Mouse (Mus musculus) left cerebral cortex, postnatal 14 days (tissue): Measurements from ENCODE around the gene Krt39. TPM values are rescaled to one million over a fixed set of nuclear protein-coding genes. Genes with fewer than 3 reads are reported as not detected.
A peak's percentile ranks its signal among the peaks of the same experiment; 100 is the strongest.

Experiments
- DNase-seq, 2 experiments: peaks; one replicate each; pipeline ENCODE4 v3.0.0; 2021 to 2022; ENCODE audit warnings: low spot score in 2 of 2, mixed read lengths in 1 of 2
- intact Hi-C: fragments of 180-260 bp; cut with DNase I; formaldehyde crosslinking; loops from one replicate; pipeline ENCODE4 v1.15.1; 2025
- long read RNA-seq, 2 experiments: library from polyadenylated mRNA; stranded (forward); transcript quantifications; one replicate each; pipeline ENCODE4 v2.0.0; 2021
- total RNA-seq, 2 experiments: library from RNA; stranded (reverse); gene quantifications; 2 replicates each; pipeline ENCODE4 v1.2.3; 2021

Krt39 gene
- total RNA-seq = not detected
- long read RNA-seq, experiment 1 = 0 reads
- long read RNA-seq, experiment 2 = 0 reads

DNA sequence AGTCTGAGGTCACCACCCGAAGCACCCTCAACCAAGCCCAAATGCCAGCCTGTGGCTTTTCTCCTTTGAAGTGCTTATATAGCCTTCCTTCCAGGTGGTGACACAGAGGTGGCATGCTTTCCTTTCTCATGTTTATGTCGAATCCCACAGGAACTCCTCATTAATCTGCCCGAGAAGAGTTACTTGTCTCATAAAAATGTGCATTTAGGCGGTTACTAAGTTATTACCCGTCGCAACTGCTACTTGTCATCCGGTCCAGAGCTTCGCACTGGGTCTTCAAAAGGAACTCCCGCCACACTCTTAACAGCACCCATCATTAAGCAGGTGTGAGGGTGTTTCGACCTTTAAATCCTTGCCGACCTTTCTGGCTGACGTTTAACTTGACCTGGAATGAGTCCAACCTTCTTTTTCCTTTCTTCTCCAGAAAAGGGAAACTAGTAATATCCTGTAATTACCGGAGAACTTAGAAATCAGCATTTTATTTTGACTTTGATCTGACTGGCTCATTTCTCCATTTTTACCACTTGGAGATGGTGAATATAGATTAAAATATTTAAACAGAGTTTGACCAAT lies at the start of gene Krt39:
Gene Krt39, minus strand, starts transcription at position 51 of the 573 bp plus-strand sequence.
- intact Hi-C loops = no loop called here
- no peak for DNase-seq

DNA sequence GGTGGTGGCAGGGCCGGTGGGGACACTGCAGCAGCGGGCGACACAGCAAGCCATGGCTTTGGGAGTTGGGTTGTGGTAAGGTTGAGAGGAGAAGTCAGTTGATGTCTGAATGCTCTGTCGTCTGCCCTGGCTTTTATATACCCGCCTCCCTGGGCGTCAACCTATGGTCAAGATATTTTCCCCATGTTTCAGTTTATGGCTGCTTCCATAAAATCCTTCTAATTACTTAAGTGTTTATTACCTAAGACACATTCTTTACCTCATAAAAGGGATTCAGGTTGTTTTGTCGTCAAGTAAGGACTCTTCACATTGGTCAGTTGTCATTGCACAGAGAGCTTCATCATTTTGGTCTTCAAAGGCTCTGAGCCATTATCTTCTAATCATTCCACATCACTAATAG lies 45.4 kb upstream of the Krt39 start, which contains the start of gene Krtap3-1:
Gene Krtap3-1, minus strand, starts transcription at position 101 of the 400 bp plus-strand sequence.
- no peak for DNase-seq
- intact Hi-C loops = no loop called here

DNA sequence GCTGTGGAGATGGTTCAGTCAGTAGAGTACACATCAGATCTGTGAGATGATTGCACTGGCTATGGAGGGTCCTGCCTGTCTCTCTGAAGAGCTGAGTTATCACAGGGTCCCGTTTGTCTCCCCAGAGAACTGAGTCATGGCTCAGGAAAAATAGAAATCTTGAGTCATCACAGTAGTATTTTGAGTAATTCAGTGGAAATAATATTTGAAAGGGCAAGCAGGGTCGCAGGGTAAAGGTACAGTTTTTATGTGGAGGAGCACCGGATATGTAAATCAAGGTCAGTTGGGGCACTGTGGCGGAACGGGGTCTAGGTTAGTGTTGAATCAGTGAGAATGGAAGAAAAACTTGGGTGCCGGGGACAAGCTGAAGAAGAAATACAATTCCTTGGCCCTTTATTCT lies 41.4 kb upstream of the Krt39 start:
- no peak for DNase-seq
- intact Hi-C loops = no loop called here

- intact Hi-C loops = no loop called here
- no peak for DNase-seq
Measured at GRCm38 (mm10) chr11:99559366-99559765, 38.2 kb upstream of the Krt39 start, which contains the start of gene Gm11939. Gm11939 (minus strand) TSS chr11:99559466.

DNA sequence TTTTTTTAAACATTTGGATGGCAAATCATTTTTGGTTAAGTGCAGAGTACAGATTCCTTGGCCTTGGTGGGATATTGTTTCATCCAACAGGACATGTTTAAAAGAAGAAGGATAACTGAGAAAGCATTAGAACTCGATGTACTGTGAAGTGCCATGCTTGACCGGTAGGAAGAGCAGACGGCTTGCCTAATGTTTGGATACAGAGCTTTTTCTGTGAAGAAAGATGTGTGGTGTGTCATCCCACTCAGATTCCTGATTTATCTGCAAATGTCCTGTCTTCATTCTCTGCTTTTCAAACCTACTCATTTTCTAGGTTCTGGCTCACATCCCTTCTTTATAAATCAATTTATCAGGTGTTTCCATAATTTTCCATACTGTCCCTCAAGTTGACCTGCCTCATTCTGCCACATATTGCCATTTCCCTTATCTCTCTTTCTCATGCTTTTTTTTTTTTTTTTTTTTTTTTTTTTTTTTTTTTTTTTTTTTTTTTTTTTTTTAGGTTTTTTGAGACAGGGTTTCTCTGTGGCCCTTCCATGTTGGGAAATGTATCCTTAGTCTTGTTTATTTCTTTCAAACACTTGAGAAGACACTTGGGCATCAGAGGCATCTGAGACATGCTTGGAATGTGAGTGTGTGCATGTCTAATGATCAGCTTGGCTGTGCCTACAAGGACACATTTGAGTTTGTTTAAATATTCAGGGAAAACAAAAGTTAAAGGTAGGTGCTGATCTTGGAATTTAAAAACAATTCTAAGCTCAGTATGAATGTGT lies 37.0 kb upstream of the Krt39 start:
- peak in 1 of 2 experiments; percentile 10 for DNase-seq
- intact Hi-C loops = no loop called here

DNA sequence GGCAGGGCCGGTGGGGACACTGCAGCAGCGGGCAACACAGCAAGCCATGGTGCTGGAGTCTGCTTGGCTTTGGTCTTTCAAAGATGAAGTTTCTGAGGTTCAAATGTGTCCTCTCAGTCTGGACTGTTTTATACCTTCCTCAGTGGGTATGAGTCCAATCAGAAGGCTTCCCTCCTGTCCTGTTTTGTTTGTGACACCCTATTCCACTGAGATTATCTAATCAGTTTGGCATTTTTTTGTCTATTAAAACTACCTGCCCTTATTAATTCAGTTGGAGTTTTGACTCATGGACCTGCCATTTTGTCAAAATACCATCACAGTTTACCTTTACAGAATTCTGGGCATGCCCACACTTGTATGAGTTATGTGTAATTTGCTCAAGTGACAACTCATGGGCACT lies 35.6 kb upstream of the Krt39 start, which contains the start of gene Krtap3-2:
Gene Krtap3-2, minus strand, starts transcription at position 101 of the 400 bp plus-strand sequence.
- intact Hi-C loops = no loop called here
- DNase-seq = no peak

DNA sequence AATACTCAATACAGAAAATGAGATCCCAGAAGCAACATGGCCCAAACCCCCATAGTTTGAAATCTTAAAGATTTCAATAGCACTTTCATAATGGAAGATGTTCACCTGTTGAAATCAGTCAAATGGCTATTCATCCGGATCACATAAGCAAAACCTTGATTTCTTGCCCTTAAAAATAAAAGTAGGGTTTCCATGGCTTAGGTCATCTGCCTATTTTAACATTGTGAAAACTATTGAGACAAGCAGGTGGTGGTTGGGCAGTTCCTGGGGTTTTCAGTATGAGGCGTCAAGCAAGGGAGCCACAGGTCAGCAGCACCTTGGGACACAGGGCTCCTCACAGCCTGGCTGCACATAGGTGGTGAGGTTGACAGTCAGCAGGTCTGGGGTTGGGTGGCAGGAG lies 35.1 kb upstream of the Krt39 start:
- no peak for DNase-seq
- intact Hi-C loops = no loop called here

- no peak for DNase-seq
- intact Hi-C loops = no loop called here
Measured at GRCm38 (mm10) chr11:99550765-99551164, 29.6 kb upstream of the Krt39 start, which contains the start of gene Krtap3-3. Krtap3-3 (minus strand) TSS chr11:99550865.

DNA sequence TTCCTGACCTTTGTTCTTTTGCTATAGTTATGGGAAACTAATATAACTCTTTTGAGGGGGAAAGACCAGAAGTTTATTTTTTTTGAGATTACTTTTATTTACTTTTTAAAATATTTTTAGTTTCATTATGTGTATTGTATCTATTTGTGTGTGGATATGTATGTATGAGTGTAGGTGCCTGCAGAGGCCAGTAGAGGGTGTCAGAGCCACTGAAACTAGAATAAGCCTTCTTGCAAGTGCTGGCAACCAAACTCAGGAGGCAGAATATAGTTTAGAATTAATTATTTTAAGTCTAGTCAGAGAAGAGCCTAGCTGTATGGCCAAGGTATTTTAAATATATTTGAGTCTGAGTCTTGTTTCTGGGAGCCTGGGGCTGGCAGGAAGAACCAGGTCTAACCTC lies 26.8 kb upstream of the Krt39 start:
- intact Hi-C loops = no loop called here
- no peak for DNase-seq

DNA sequence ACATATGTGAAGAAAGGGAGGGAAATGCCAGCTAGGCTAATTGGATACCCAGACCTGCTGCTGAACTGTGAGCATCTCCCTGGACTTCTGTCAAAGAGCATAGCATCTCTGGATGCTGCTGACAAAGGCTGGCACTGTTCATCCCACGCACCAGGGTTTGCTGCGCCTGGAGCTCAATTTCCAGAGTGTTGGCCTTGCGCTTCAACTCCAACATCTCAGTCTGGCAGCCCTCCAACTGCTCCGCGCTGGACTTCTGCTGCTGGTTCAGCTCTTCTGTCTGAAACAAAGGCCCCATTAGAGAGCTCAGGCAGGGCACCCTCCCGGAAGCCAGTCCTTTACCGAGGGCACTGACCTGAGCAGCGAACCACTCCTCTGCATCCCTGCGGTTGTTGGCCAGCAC lies 18.6 kb upstream of the Krt39 start:
- DNase-seq = peak; percentile 26 to 40
- intact Hi-C loops = no loop called here

DNA sequence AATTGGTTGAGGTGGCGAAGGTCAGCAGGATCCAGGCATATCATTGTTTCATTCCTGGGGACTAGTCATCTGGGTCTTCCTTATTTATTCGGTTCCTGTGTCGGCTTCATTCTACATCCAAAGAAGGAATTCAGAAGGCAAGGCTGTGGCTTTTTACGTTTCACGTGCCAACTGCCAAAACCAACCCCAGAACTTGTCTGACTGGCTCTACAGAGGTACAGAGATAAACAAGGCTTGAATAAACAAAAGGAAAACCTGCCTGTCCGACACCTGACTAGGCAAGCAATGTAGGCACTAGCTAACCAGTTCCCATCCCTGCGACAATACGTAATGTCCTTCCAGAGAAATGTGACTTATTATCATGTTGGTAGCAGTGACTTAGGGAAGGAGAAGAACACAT lies 7.0 kb downstream of the Krt39 start:
- intact Hi-C loops = no loop called here
- DNase-seq = no peak

DNA sequence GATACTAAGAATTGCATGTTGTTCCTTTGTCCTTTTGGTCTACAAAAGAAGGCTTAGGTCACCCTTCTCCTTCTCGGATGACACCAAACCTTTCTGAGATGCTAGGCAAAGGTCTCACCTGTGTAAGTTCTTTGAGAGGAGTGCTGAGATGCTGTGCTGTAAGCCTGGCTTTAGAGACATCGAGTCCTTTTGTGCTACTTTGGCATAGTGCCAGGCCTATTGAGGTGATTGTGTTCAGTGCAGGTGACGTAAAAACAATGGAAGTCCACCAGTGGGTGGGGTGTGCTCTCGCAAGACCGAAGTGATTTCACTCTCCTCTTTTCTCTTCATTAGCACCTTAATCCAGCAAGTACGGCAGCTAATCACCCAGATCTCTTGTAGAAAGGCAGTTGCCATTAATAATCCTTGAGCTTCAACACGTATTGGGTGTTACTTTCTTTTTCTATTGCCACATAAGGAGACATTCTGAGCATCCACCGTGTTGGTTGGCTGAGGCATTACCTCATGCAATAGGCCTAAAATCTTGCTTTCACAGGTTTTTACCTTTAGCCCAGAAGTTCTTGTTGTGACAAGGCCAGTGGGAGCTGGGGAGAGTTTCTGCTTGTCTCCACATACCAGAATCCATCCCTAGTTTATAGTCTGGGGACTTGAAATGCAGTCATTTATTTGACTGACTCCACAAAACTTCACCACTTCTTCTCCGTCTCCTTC lies 20.9 kb downstream of the Krt39 start:
- no peak for DNase-seq
- intact Hi-C loops = no loop called here

- no peak for DNase-seq
- intact Hi-C loops = no loop called here
Measured at GRCm38 (mm10) chr11:99496460-99496859, 24.7 kb downstream of the Krt39 start.

GRCm38 (mm10) chr11:99494741-99495140 lies 26.4 kb downstream of the Krt39 start:
- intact Hi-C loops = no loop called here
- no peak for DNase-seq

GRCm38 (mm10) chr11:99493574-99493850 lies 27.6 kb downstream of the Krt39 start:
- no peak for DNase-seq
- intact Hi-C loops = no loop called here

- intact Hi-C loops = no loop called here
Measured at GRCm38 (mm10) chr11:99492733-99493573, 28.2 kb downstream of the Krt39 start, which contains the start of gene Krt23. Krt23 (minus strand) TSS chr11:99493137.

DNA sequence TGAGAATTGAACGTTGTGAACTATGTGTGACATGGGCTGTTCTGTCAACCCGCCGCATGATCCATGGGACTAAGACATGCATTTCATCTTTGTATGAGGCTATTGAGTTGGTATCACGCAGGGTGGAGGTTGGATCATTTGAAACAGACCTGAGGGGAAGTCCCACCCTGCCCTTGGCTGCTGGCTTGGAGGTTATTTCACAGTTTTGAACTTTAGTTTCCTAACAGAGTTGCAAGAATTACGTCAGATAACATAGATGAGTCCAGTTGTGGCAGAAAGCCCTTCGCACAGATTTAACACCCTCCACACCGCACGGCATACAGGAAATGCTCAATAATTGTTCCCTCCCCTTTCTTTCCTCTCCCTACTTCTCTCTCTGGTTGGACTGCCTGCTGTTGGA lies 30.1 kb downstream of the Krt39 start:
- intact Hi-C loops = no loop called here
- no peak for DNase-seq

More at GRCm38 (mm10) chr11:99492733-99493573, 28.2 kb downstream of the Krt39 start, which contains the start of gene Krt23:
- DNase-seq = no peak

DNA sequence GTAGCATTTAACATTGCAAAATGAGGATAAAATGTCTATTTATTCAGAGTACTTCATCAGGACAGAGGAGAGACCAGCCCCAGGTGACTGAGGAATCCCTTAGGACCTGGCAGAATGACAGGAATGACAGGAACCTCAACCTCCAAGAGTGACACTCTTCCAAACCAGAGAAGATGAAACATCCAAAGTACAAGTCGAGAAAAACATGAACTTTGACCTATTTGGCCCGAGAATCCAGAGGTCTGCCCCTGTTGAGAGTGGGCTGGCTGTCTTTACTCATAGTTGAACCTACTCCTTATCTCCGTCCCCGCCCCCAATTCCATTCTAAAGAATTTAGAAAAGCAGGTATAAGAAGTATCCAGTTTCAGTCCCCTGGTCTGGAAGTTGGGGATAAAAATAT lies 30.5 kb downstream of the Krt39 start:
- intact Hi-C loops = no loop called here
- DNase-seq = no peak

DNA sequence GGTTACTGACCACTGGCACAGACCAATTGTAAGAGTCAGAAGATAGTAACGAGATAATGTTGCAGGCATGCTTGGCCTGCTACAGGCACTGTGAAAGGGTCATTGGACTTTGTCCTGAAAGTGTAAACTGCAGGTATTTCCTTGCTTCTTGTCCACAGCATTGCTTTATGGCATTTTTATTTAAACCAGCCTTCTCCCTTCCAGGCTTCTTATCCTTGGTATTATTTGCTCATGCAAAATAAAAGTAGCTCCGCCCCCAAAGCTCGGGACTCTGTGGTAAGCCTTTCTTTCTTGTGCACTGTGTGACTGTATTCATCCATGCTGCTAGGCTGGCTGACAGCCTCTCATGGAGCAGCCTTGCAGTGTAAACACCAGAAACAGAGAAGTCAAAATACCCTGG lies 31.9 kb downstream of the Krt39 start:
- DNase-seq = no peak

More for the DNA sequence above, 31.9 kb downstream of the Krt39 start:
- intact Hi-C loops = no loop called here
